Mouse (Mus musculus): ENCODE data around the gene Ube2n. TPM values are rescaled to one million over a fixed set of nuclear protein-coding genes. Genes with fewer than 3 reads are reported as not detected.

The Ube2n gene
- total and polyA plus RNA-seq, 3 experiments, result 80.6 to 571 (median 212) TPM

GRCm38 (mm10) chr10:95512635-95513034 lies 2.3 kb upstream of the Ube2n start:
- peaks cover 25% of the 10 kb centered on the region for H3K79me2 ChIP-seq (ENCODE audit: control insufficient read depth, insufficient read depth, low read length, poor library complexity)
- H3K27me3 ChIP-seq (ENCODE audit: control insufficient read depth in 1 of 2, insufficient read depth in 2 of 2, low read length in 2 of 2), result no peaks in the 10 kb centered on the region
- H3K9ac ChIP-seq (ENCODE audit: control insufficient read depth, low read depth, low read length, poor library complexity, severe bottlenecking), result no peak overlapping the region
- peaks cover 5 to 15% of the 10 kb centered on the region in 2 experiments; a peak in 3 of 4 replicates for H3K36me3 ChIP-seq (ENCODE audit: control insufficient read depth in 1 of 2, insufficient read depth in 2 of 2, low read length in 2 of 2)
- H3K27ac ChIP-seq (ENCODE audit: control insufficient read depth, low read depth, low read length), result no peak overlapping the region
- H3K9me3 ChIP-seq (replicated peaks; ENCODE audit: insufficient read depth, low read length), result no peaks in the 10 kb centered on the region
- no peak for TF ChIP-seq POLR2AphosphoS2 (IDR thresholded peaks at IDR 0.05; ENCODE audit: low read length)
- TF ChIP-seq USF1 (IDR thresholded peaks at IDR 0.05; ENCODE audit: low read depth, low read length), result no peak
- TF ChIP-seq BHLHE40 (IDR thresholded peaks at IDR 0.05; ENCODE audit: borderline replicate concordance, low read depth, low read length), result no peak
- no peak for TF ChIP-seq UBTF (IDR thresholded peaks at IDR 0.05; ENCODE audit: borderline replicate concordance, insufficient read depth, low read depth, low read length)
- TF ChIP-seq MAZ (IDR thresholded peaks at IDR 0.05; ENCODE audit: low read depth, low read length), result no peak
- no peak for TF ChIP-seq POLR2AphosphoS5 (IDR thresholded peaks at IDR 0.05; ENCODE audit: borderline replicate concordance, low read depth, low read length)
- TF ChIP-seq RCOR1 (IDR thresholded peaks at IDR 0.05; ENCODE audit: low read depth, low read length), result no peak
- no peak for TF ChIP-seq E2F4 (IDR thresholded peaks at IDR 0.05; ENCODE audit: borderline replicate concordance, low read depth, low read length)
- no peak for TF ChIP-seq NRF1 (IDR thresholded peaks at IDR 0.05; ENCODE audit: insufficient read depth, low read depth, low read length, poor library complexity, severe bottlenecking)
- no peak for DNase-seq (ENCODE audit: low read depth, low spot score)
- H3K4me3 ChIP-seq (ENCODE audit: control insufficient read depth in 1 of 2, insufficient read depth in 1 of 2, low read depth in 2 of 2, low read length in 2 of 2), result no peak overlapping the region
- peaks cover 5 to 9% of the 10 kb centered on the region in 2 experiments; a peak in 3 of 4 replicates for H3K4me1 ChIP-seq (ENCODE audit: control insufficient read depth in 1 of 2, insufficient read depth in 2 of 2, low read length in 2 of 2)

- H3K79me2 ChIP-seq (ENCODE audit: control insufficient read depth, insufficient read depth, low read length, poor library complexity), result peaks cover 37% of the 10 kb centered on the region
- peak overlapping the region; percentile 72 for H3K27ac ChIP-seq (ENCODE audit: control insufficient read depth, low read depth, low read length)
- H3K9me3 ChIP-seq (replicated peaks; ENCODE audit: insufficient read depth, low read length), result no peaks in the 10 kb centered on the region
- H3K36me3 ChIP-seq (ENCODE audit: control insufficient read depth in 1 of 2, insufficient read depth in 2 of 2, low read length in 2 of 2), result peaks cover 6 to 23% of the 10 kb centered on the region in 2 experiments; a peak in 3 of 4 replicates
- DNase-seq (ENCODE audit: low read depth, low spot score), result peak; percentile 63
- peaks cover 5 to 10% of the 10 kb centered on the region in 2 experiments; a peak in 3 of 4 replicates for H3K4me1 ChIP-seq (ENCODE audit: control insufficient read depth in 1 of 2, insufficient read depth in 2 of 2, low read length in 2 of 2)
- TF ChIP-seq HCFC1 (IDR thresholded peaks at IDR 0.05; ENCODE audit: low read depth, low read length) (no peak), ZKSCAN1 (IDR thresholded peaks at IDR 0.05; ENCODE audit: low read depth, low read length) (no peak), CHD1 (IDR thresholded peaks at IDR 0.05; ENCODE audit: low read depth, low read length) (peak; percentile 95), SMC3 (IDR thresholded peaks at IDR 0.05; ENCODE audit: low read depth, low read length) (no peak), MAZ (IDR thresholded peaks at IDR 0.05; ENCODE audit: low read depth, low read length) (peak; percentile 47; the same call in 1 of the 2 replicates), RCOR1 (IDR thresholded peaks at IDR 0.05; ENCODE audit: low read depth, low read length) (no peak), USF1 (IDR thresholded peaks at IDR 0.05; ENCODE audit: low read depth, low read length) (no peak), MAFK (IDR thresholded peaks at IDR 0.05; ENCODE audit: borderline replicate concordance, low read depth, low read length) (no peak), NELFE (IDR thresholded peaks at IDR 0.05; ENCODE audit: low read depth, low read length) (no peak), RAD21 (IDR thresholded peaks at IDR 0.05; ENCODE audit: low read depth, low read length) (no peak)
- peak overlapping the region; percentile 82 for H3K9ac ChIP-seq (ENCODE audit: control insufficient read depth, low read depth, low read length, poor library complexity, severe bottlenecking)
- H3K27me3 ChIP-seq (ENCODE audit: control insufficient read depth in 1 of 2, insufficient read depth in 2 of 2, low read length in 2 of 2), result no peaks in the 10 kb centered on the region
- peak overlapping the region; percentile 66 to 74 for H3K4me3 ChIP-seq (ENCODE audit: control insufficient read depth in 1 of 2, insufficient read depth in 1 of 2, low read depth in 2 of 2, low read length in 2 of 2)
These were observed 983 bp upstream of the Ube2n start for GRCm38 (mm10) chr10:95513768-95514556.

All from MEL (cell line).